Mouse (Mus musculus) mouse embryonic stem cell (cell line): ENCODE data around the gene Tff3.

ENCODE experiments used
- in situ Hi-C, 2 experiments: fragments of 300-500 bp; cut with MboI; formaldehyde crosslinking; loops; 1 replicate in 1 of 2; 3 replicates in 1 of 2; pipeline ENCODE4 v1.14.3; 2019 to 2020; ENCODE audit warnings: low sequenced_read_pairs in 2 of 2, low pct_unique_long_range_greater_than_20kb in 1 of 2, mixed read lengths in 1 of 2; ENCODE audit not compliant: unreplicated experiment in 1 of 2

Gene Tff3

GRCm38 (mm10) chr17:31086196-31086595 lies 43.2 kb downstream of the Tff3 start:
- in situ Hi-C loops: no loop called here

- in situ Hi-C loops: no loop called here
These were observed 43.9 kb downstream of the Tff3 start for GRCm38 (mm10) chr17:31085519-31085918.

- in situ Hi-C loops: no loop called here
These were observed 47.0 kb downstream of the Tff3 start for GRCm38 (mm10) chr17:31082296-31083078.

GRCm38 (mm10) chr17:31079078-31079840 lies 50.2 kb downstream of the Tff3 start:
- in situ Hi-C loops: no loop called here

- in situ Hi-C loops: no loop called here
These were observed 50.9 kb downstream of the Tff3 start for GRCm38 (mm10) chr17:31078581-31078980.

- in situ Hi-C loops: no loop called here
These were observed 51.9 kb downstream of the Tff3 start for GRCm38 (mm10) chr17:31077561-31077960.

GRCm38 (mm10) chr17:31075471-31075870 lies 54.0 kb downstream of the Tff3 start:
- in situ Hi-C loops: no loop called here
